Mouse (Mus musculus): ENCODE results near the gene Macrod1. TPM values are rescaled to one million over a fixed set of nuclear protein-coding genes. Genes with fewer than 3 reads are reported as not detected.

Gene Macrod1
- polyA plus RNA-seq, 1 experiment from 2014 or later, result 16.0 TPM

- no peak overlapping the region for H3K27ac ChIP-seq (ENCODE audit: low read length)
- no peaks in the 10 kb centered on the region for H3K4me1 ChIP-seq (ENCODE audit: insufficient read depth, low read depth, low read length)
- H3K27me3 ChIP-seq (replicated peaks; ENCODE audit: insufficient read depth, low read length), result no peaks in the 10 kb centered on the region
- H3K9ac ChIP-seq (replicated peaks; ENCODE audit: low read depth), result peak overlapping the region; percentile 65; the same call in 1 of the 2 replicates
- no peak overlapping the region for H3K4me2 ChIP-seq (replicated peaks; ENCODE audit: low read depth, low read length)
- WGBS, result 77% methylated on average over 3 of the region's 3 CpGs
- ATAC-seq, result no peak
- H3K36me3 ChIP-seq (ENCODE audit: insufficient read depth, low read length), result no peaks in the 10 kb centered on the region
- H3K4me3 ChIP-seq (ENCODE audit: low read depth, low read length), result no peak overlapping the region
- H3K9me3 ChIP-seq (ENCODE audit: low read length), result no peaks in the 10 kb centered on the region
- no peak for DNase-seq (ENCODE audit: low spot score)
- TF ChIP-seq EP300 (IDR thresholded peaks at IDR 0.05), result no peak
- TF ChIP-seq CTCF (IDR thresholded peaks at IDR 0.05), result no peak
Observed at GRCm38 (mm10) chr19:7239574-7239973, 183.0 kb downstream of the Macrod1 start.

DNA sequence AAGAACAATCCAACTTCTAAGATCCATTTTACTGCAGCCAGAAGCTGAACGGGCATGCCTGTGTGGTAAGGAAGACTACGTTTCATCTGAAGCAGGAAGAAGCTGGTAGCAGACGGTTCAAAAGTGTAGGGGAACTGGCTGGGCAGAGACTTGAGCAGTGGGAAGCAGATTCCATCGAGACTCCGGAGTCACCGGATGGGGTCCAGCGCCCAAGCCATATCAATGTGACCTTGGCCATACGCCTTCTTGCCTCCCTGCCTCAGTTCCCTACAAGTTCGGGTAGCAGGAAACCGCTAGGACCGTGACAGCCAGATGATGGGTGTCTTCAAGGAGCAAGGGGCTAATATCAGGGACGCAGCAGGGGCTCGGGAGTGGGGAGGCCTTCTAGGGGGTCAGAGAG is 183.7 kb downstream of the Macrod1 start:
- H3K27me3 ChIP-seq (replicated peaks; ENCODE audit: insufficient read depth, low read length), result no peaks in the 10 kb centered on the region
- H3K36me3 ChIP-seq (ENCODE audit: insufficient read depth, low read length), result no peaks in the 10 kb centered on the region
- DNase-seq (ENCODE audit: low spot score), result no peak
- H3K4me1 ChIP-seq (ENCODE audit: insufficient read depth, low read depth, low read length), result no peaks in the 10 kb centered on the region
- 2% methylated on average over 13 of the region's 13 CpGs for WGBS
- ATAC-seq, result no peak
- H3K4me2 ChIP-seq (replicated peaks; ENCODE audit: low read depth, low read length), result peak overlapping the region; percentile 94
- peak overlapping the region; percentile 51 for H3K27ac ChIP-seq (ENCODE audit: low read length)
- peak overlapping the region; percentile 65 for H3K9ac ChIP-seq (replicated peaks; ENCODE audit: low read depth)
- TF ChIP-seq CTCF (IDR thresholded peaks at IDR 0.05) (no peak), EP300 (IDR thresholded peaks at IDR 0.05) (no peak)
- H3K9me3 ChIP-seq (ENCODE audit: low read length), result no peaks in the 10 kb centered on the region
- H3K4me3 ChIP-seq (ENCODE audit: low read depth, low read length), result peak overlapping the region; percentile 74

GRCm38 (mm10) chr19:7240782-7241690 is 184.4 kb downstream of the Macrod1 start, which contains the start of gene Naa40:
Naa40 (minus strand) TSS chr19:7241183.
- no peak for TF ChIP-seq EP300 (IDR thresholded peaks at IDR 0.05)
- TF ChIP-seq CTCF (IDR thresholded peaks at IDR 0.05), result peak; percentile 1; the same call in 1 of the 2 replicates
- no peaks in the 10 kb centered on the region for H3K36me3 ChIP-seq (ENCODE audit: insufficient read depth, low read length)
- ATAC-seq, result peak; percentile 97
- peak within 1 kb of the TSS; percentile 74 for H3K4me3 ChIP-seq (ENCODE audit: low read depth, low read length)
- peak within 1 kb of the TSS; percentile 51 for H3K27ac ChIP-seq (ENCODE audit: low read length)
- peak within 1 kb of the TSS; percentile 94 for H3K4me2 ChIP-seq (replicated peaks; ENCODE audit: low read depth, low read length)
- peak; percentile 97 for DNase-seq (ENCODE audit: low spot score)
- H3K27me3 ChIP-seq (replicated peaks; ENCODE audit: insufficient read depth, low read length), result no peaks in the 10 kb centered on the region
- peak within 1 kb of the TSS; percentile 65 for H3K9ac ChIP-seq (replicated peaks; ENCODE audit: low read depth)
- no peaks in the 10 kb centered on the region for H3K9me3 ChIP-seq (ENCODE audit: low read length)
- no peaks in the 10 kb centered on the region for H3K4me1 ChIP-seq (ENCODE audit: insufficient read depth, low read depth, low read length)
- under 1% methylated on average over 59 of the region's 80 CpGs for WGBS

DNA sequence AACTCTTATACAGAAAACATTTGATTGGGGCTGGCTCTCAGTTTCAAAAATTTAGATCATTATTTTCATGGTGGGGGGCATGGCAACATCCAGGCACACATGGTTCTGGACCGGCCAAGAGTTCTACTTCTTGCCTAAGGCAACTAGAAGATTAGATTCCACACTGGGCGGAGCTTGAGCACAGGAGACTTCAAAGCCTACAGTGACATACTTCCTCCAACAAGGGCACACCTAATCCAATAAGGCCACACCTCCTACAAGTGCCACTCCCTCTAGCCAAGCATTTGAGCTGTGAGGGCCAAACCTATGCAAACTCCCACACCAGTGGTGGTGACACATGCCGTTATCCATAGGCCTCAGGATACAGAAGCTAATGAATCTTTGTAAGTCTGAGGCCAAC is 189.4 kb downstream of the Macrod1 start:
- ATAC-seq (no peak), DNase-seq (ENCODE audit: low spot score) (peak; percentile 36)
- Histone ChIP-seq H3K9ac (replicated peaks; ENCODE audit: low read depth) (no peak overlapping the region), H3K9me3 (ENCODE audit: low read length) (no peaks in the 10 kb centered on the region), H3K4me3 (ENCODE audit: low read depth, low read length) (no peak overlapping the region), H3K4me1 (ENCODE audit: insufficient read depth, low read depth, low read length) (no peaks in the 10 kb centered on the region), H3K27me3 (replicated peaks; ENCODE audit: insufficient read depth, low read length) (no peaks in the 10 kb centered on the region), H3K4me2 (replicated peaks; ENCODE audit: low read depth, low read length) (no peak overlapping the region), H3K36me3 (ENCODE audit: insufficient read depth, low read length) (no peaks in the 10 kb centered on the region), H3K27ac (ENCODE audit: low read length) (no peak overlapping the region)
- TF ChIP-seq EP300 (IDR thresholded peaks at IDR 0.05), result no peak
- no peak for TF ChIP-seq CTCF (IDR thresholded peaks at IDR 0.05)
- 66% methylated on average over 3 of the region's 3 CpGs for WGBS

Other genes starting within 250 kb of the Macrod1 start
- 36.7 and 40.6 TPM in 2 replicates for gene Rps6ka4, start 216.2 kb upstream of the Macrod1 start, polyA plus RNA-seq (2015; fragmentation: Nextera tagmentation; extraction: Ambion mirVana)
- gene Ccdc88b, start 198.6 kb upstream of the Macrod1 start, polyA plus RNA-seq (2015; fragmentation: Nextera tagmentation; extraction: Ambion mirVana), result 2.9 and 6.3 TPM in 2 replicates
- gene Trmt112, start 147.1 kb upstream of the Macrod1 start, polyA plus RNA-seq (2015; fragmentation: Nextera tagmentation; extraction: Ambion mirVana), result 89.0 and 93.3 TPM in 2 replicates
- 437 and 450 TPM in 2 replicates for gene Prdx5, start 146.7 kb upstream of the Macrod1 start, polyA plus RNA-seq (2015; fragmentation: Nextera tagmentation; extraction: Ambion mirVana)
- 9.8 and 12.8 TPM in 2 replicates for gene Esrra, start 135.0 kb upstream of the Macrod1 start, polyA plus RNA-seq (2015; fragmentation: Nextera tagmentation; extraction: Ambion mirVana)
- 1.7 and 2.4 TPM in 2 replicates for gene Catsperz, start 131.4 kb upstream of the Macrod1 start, polyA plus RNA-seq (2015; fragmentation: Nextera tagmentation; extraction: Ambion mirVana)
- gene Kcnk4, start 122.3 kb upstream of the Macrod1 start, polyA plus RNA-seq (2015; fragmentation: Nextera tagmentation; extraction: Ambion mirVana), result 0.12 and 0.30 TPM in 2 replicates
- 106 TPM in 2 replicates for gene Bad, start 114.9 kb upstream of the Macrod1 start, polyA plus RNA-seq (2015; fragmentation: Nextera tagmentation; extraction: Ambion mirVana)
- 33.5 and 35.9 TPM in 2 replicates for gene Gpr137, start 114.3 kb upstream of the Macrod1 start, polyA plus RNA-seq (2015; fragmentation: Nextera tagmentation; extraction: Ambion mirVana)
- gene Ppp1r14b, start 81.8 kb upstream of the Macrod1 start, polyA plus RNA-seq (2015; fragmentation: Nextera tagmentation; extraction: Ambion mirVana), result 60.5 and 62.7 TPM in 2 replicates
- 33.6 and 40.7 TPM in 2 replicates for gene Plcb3, start 80.3 kb upstream of the Macrod1 start, polyA plus RNA-seq (2015; fragmentation: Nextera tagmentation; extraction: Ambion mirVana)
- gene Fkbp2, start 76.3 kb upstream of the Macrod1 start, polyA plus RNA-seq (2015; fragmentation: Nextera tagmentation; extraction: Ambion mirVana), result 105 and 107 TPM in 2 replicates
- 27.1 and 28.1 TPM in 2 replicates for gene Vegfb, start 69.2 kb upstream of the Macrod1 start, polyA plus RNA-seq (2015; fragmentation: Nextera tagmentation; extraction: Ambion mirVana)
- gene Dnajc4, start 64.2 kb upstream of the Macrod1 start, polyA plus RNA-seq (2015; fragmentation: Nextera tagmentation; extraction: Ambion mirVana), result 32.7 and 33.2 TPM in 2 replicates
- gene Nudt22, start 60.7 kb upstream of the Macrod1 start, polyA plus RNA-seq (2015; fragmentation: Nextera tagmentation; extraction: Ambion mirVana), result 21.0 and 24.9 TPM in 2 replicates
- 11.0 and 11.5 TPM in 2 replicates for gene Trpt1, start 60.7 kb upstream of the Macrod1 start, polyA plus RNA-seq (2015; fragmentation: Nextera tagmentation; extraction: Ambion mirVana)
- gene Fermt3, start 37.3 kb upstream of the Macrod1 start, polyA plus RNA-seq (2015; fragmentation: Nextera tagmentation; extraction: Ambion mirVana), result 15.8 and 16.0 TPM in 2 replicates
- 51.8 and 58.5 TPM in 2 replicates for gene Stip1, start 16.8 kb upstream of the Macrod1 start, polyA plus RNA-seq (2015; fragmentation: Nextera tagmentation; extraction: Ambion mirVana)
- 0.17 and 0.19 TPM in 2 replicates for gene Flrt1, start 48.9 kb downstream of the Macrod1 start, polyA plus RNA-seq (2015; fragmentation: Nextera tagmentation; extraction: Ambion mirVana)
- gene Otub1, start 149.5 kb downstream of the Macrod1 start, polyA plus RNA-seq (2015; fragmentation: Nextera tagmentation; extraction: Ambion mirVana), result 107 and 119 TPM in 2 replicates
- 889 and 976 TPM in 2 replicates for gene Cox8a, start 160.8 kb downstream of the Macrod1 start, polyA plus RNA-seq (2015; fragmentation: Nextera tagmentation; extraction: Ambion mirVana)
- 16.6 and 17.7 TPM in 2 replicates for gene Naa40, start 184.4 kb downstream of the Macrod1 start, polyA plus RNA-seq (2015; fragmentation: Nextera tagmentation; extraction: Ambion mirVana)
- 1.3 and 1.5 TPM in 2 replicates for gene Rcor2, start 210.5 kb downstream of the Macrod1 start, polyA plus RNA-seq (2015; fragmentation: Nextera tagmentation; extraction: Ambion mirVana)

Data from lung, postnatal 0 days (tissue).